Mouse (Mus musculus): ENCODE measurements around the gene Wfikkn2. TPM values are rescaled to one million over a fixed set of nuclear protein-coding genes. Genes with fewer than 3 reads are reported as not detected.

Wfikkn2 gene
- polyA plus RNA-seq, 1 experiment from 2014 or later = 1.4 TPM

DNA sequence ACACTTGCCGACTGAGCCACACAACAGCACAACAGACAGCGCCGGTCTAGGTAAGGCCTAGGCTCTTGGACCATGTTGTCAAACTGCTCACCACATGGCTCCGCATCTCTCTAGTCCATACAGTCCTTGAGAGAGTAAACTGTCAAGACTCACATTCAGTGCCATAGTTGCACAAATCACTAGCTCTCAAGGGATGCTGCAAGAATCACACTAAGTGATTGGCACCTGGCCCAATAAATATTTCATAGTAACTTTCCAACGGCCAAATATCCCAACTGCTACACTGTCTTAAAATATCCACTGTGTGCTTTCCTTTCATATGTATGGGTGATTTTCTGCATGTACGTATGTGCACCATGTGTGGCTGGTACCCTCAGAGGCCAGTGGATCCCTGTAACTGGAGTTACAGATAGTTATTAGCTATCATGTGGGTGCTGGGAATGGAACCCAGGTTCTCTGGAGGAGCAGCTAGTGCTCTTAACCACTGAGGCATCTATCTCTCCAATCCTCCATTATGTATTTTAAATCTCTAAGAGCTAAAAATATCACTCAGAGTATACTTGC lies 37.8 kb upstream of the Wfikkn2 start:
- no peaks in the 10 kb centered on the region for H3K9me3 ChIP-seq (ENCODE audit: control insufficient read depth, low read length)
- WGBS = 89% methylated on average over 6 of the region's 6 CpGs
- TF ChIP-seq EP300 (optimal IDR thresholded peaks at IDR 0.05) = no peak
- no peak for TF ChIP-seq CTCF (IDR thresholded peaks at IDR 0.05; ENCODE audit: low read depth)
- H3K36me3 ChIP-seq (ENCODE audit: control insufficient read depth, insufficient read depth, low read length) = no peaks in the 10 kb centered on the region; the same call in 1 of the 2 replicates
- no peak for ATAC-seq (ENCODE audit: low FRiP score, low TSS enrichment)
- H3K4me1 ChIP-seq (replicated peaks; ENCODE audit: control insufficient read depth, insufficient read depth) = no peaks in the 10 kb centered on the region
- no peak overlapping the region for H3K27ac ChIP-seq (replicated peaks)
- no peaks in the 10 kb centered on the region for H3K27me3 ChIP-seq (ENCODE audit: control insufficient read depth, insufficient read depth, low read length)
- H3K4me2 ChIP-seq (replicated peaks; ENCODE audit: low read depth) = no peak overlapping the region
- no peak overlapping the region for H3K9ac ChIP-seq (ENCODE audit: low read length)
- DNase-seq (ENCODE audit: low spot score) = no peak
- H3K4me3 ChIP-seq (ENCODE audit: low read depth, low read length) = no peak overlapping the region

DNA sequence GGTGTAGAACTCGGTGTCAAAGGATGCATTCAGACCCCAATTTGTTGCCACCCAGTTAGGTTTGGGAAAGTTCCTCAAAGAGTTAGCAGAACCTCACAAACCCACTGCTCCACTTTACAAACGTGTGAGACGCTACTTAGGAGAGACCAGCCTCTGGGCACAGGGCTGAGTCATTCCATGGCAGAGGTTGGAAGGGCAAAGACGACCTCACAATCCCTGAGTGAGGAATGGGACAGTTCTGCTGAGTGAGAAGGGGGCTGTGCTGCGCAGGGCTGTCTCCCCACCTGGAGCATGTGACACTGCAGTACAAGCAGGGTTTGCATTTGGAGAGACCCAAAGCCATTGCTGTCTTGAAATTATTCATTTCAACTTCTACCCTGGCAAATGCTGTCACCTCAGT lies 36.5 kb upstream of the Wfikkn2 start:
- H3K27me3 ChIP-seq (ENCODE audit: control insufficient read depth, insufficient read depth, low read length) = no peaks in the 10 kb centered on the region
- H3K4me2 ChIP-seq (replicated peaks; ENCODE audit: low read depth) = no peak overlapping the region
- H3K4me3 ChIP-seq (ENCODE audit: low read depth, low read length) = no peak overlapping the region
- TF ChIP-seq CTCF (IDR thresholded peaks at IDR 0.05; ENCODE audit: low read depth) (no peak), EP300 (optimal IDR thresholded peaks at IDR 0.05) (no peak)
- H3K9ac ChIP-seq (ENCODE audit: low read length) = no peak overlapping the region
- H3K9me3 ChIP-seq (ENCODE audit: control insufficient read depth, low read length) = no peaks in the 10 kb centered on the region
- H3K27ac ChIP-seq (replicated peaks) = no peak overlapping the region
- no peaks in the 10 kb centered on the region for H3K4me1 ChIP-seq (replicated peaks; ENCODE audit: control insufficient read depth, insufficient read depth)
- no peak for DNase-seq (ENCODE audit: low spot score)
- WGBS = 54% methylated on average over 5 of the region's 5 CpGs
- ATAC-seq (ENCODE audit: low FRiP score, low TSS enrichment) = no peak
- H3K36me3 ChIP-seq (ENCODE audit: control insufficient read depth, insufficient read depth, low read length) = no peaks in the 10 kb centered on the region; the same call in 1 of the 2 replicates

DNA sequence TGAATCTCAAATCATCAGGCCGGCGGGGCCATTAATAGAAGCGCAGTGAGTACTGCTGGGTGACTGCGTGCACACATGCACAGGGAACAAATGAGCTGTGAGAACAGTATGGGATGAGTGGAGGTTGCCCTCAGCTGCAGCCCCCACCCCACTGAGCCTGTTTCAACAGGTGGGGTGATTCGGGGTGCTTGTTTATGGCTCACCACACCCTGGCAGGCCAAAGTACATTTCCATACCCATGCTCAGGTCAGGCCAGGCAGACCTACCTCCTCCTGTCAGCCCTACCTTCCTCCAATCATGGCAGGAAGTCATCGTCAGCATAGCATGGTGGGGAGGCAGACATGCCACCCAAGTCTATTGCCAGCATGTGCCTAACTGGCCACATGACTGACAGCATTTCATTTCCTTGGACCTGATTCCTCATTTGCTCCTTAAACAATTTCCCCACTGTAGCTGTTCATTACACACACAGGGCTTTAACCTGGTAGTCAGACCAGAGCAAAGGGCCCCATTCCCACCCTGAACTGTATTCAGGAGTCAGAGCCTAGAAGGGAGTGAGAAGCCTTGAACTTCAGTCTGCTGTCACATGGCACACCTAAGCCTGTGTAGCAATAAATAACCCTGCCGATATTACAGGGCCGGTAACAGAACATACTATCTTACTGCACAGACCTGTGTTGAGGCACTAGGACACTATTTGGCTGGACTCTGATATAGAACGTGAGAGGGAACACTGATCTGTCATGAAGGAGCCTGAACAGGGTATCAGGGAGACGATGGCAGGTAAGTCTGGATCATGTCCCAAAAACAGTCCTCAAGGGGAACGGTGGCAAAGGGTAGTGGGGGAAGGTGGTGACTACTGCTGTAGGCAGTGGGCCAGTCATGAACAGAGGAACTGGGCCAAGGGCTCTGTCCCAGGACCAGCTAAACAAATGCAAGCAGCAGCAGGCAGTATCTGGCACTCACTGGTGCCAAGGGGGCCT lies 35.7 kb upstream of the Wfikkn2 start, which contains the start of gene Gm21885:
TSS of gene Gm21885 (plus strand) at position 675 of the 983 bp plus-strand sequence.
- Histone ChIP-seq H3K9ac (ENCODE audit: low read length) (no peak within 1 kb of the TSS; the same call in 1 of the 2 replicates), H3K36me3 (ENCODE audit: control insufficient read depth, insufficient read depth, low read length) (no peaks in the 10 kb centered on the region; the same call in 1 of the 2 replicates), H3K4me3 (ENCODE audit: low read depth, low read length) (no peak within 1 kb of the TSS), H3K27ac (replicated peaks) (no peak within 1 kb of the TSS), H3K4me2 (replicated peaks; ENCODE audit: low read depth) (no peak within 1 kb of the TSS), H3K27me3 (ENCODE audit: control insufficient read depth, insufficient read depth, low read length) (no peaks in the 10 kb centered on the region), H3K4me1 (replicated peaks; ENCODE audit: control insufficient read depth, insufficient read depth) (no peaks in the 10 kb centered on the region), H3K9me3 (ENCODE audit: control insufficient read depth, low read length) (no peaks in the 10 kb centered on the region)
- TF ChIP-seq CTCF (IDR thresholded peaks at IDR 0.05; ENCODE audit: low read depth) (no peak), EP300 (optimal IDR thresholded peaks at IDR 0.05) (no peak)
- DNase-seq (ENCODE audit: low spot score) = peak; percentile 66
- WGBS = 63% methylated on average over 11 of the region's 11 CpGs
- ATAC-seq (ENCODE audit: low FRiP score, low TSS enrichment) = peak; percentile 67

DNA sequence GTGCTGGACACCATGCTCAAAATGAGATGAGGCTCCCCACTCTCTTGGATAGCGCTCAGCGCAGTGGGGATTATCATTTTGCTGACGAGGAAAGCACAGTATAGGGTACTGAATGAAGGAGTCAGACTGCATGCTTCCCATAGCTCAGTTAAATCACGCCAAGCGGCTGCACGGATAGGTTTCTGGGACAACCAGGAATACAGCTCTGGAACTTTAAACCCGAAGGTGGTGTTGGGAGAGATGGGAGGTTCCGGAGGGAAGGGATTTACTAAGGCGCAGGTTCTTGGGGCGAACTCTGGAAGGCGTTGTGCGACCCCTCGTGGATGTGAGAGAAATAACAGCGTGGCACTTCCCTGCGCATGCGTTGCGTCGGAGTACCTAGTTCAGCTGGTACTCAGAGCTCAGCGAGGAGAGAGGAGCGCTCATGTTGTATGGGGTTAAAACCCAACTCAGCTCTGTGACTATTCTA lies 31.1 kb upstream of the Wfikkn2 start:
- Histone ChIP-seq H3K9me3 (ENCODE audit: control insufficient read depth, low read length) (no peaks in the 10 kb centered on the region), H3K4me3 (ENCODE audit: low read depth, low read length) (peak overlapping the region; percentile 31), H3K27ac (replicated peaks) (no peak overlapping the region), H3K4me2 (replicated peaks; ENCODE audit: low read depth) (peak overlapping the region; percentile 60), H3K36me3 (ENCODE audit: control insufficient read depth, insufficient read depth, low read length) (no peaks in the 10 kb centered on the region), H3K4me1 (replicated peaks; ENCODE audit: control insufficient read depth, insufficient read depth) (no peaks in the 10 kb centered on the region), H3K27me3 (ENCODE audit: control insufficient read depth, insufficient read depth, low read length) (no peaks in the 10 kb centered on the region), H3K9ac (ENCODE audit: low read length) (peak overlapping the region; percentile 47; the same call in 1 of the 2 replicates)
- peak; percentile 92 for DNase-seq (ENCODE audit: low spot score)
- WGBS = 5% methylated on average over 20 of the region's 20 CpGs
- peak; percentile 59 for ATAC-seq (ENCODE audit: low FRiP score, low TSS enrichment)
- TF ChIP-seq EP300 (optimal IDR thresholded peaks at IDR 0.05) (no peak), CTCF (IDR thresholded peaks at IDR 0.05; ENCODE audit: low read depth) (peak; percentile 97)

DNA sequence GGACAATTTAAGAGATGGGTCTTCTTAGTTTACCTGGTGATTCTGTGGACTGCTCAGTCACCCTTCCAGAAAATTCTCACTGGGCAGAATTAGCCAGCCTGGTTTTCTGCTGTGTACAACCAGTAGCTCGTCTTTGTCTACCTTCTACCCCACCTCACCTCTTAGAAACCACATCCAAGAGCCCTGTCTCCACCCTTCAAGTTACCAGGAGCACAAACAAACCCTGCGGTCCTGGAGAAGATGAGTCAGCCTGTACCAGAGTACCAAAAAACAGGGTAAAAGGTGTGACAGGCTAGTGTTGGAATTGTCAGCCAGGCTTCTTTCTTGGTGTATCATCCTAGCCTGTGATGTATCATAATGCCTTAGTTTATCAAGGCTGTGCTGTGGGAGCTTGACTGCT lies 29.9 kb upstream of the Wfikkn2 start:
- TF ChIP-seq CTCF (IDR thresholded peaks at IDR 0.05; ENCODE audit: low read depth) (no peak), EP300 (optimal IDR thresholded peaks at IDR 0.05) (no peak)
- Histone ChIP-seq H3K9me3 (ENCODE audit: control insufficient read depth, low read length) (no peaks in the 10 kb centered on the region), H3K4me2 (replicated peaks; ENCODE audit: low read depth) (no peak overlapping the region), H3K27ac (replicated peaks) (no peak overlapping the region), H3K4me1 (replicated peaks; ENCODE audit: control insufficient read depth, insufficient read depth) (no peaks in the 10 kb centered on the region), H3K27me3 (ENCODE audit: control insufficient read depth, insufficient read depth, low read length) (no peaks in the 10 kb centered on the region), H3K9ac (ENCODE audit: low read length) (no peak overlapping the region), H3K36me3 (ENCODE audit: control insufficient read depth, insufficient read depth, low read length) (no peaks in the 10 kb centered on the region), H3K4me3 (ENCODE audit: low read depth, low read length) (no peak overlapping the region)
- 64% methylated on average over 2 of the region's 2 CpGs for WGBS
- DNase-seq (ENCODE audit: low spot score) (no peak), ATAC-seq (ENCODE audit: low FRiP score, low TSS enrichment) (no peak)
